Mouse (Mus musculus) urinary bladder, postnatal 10 days (tissue): ENCODE results near the gene Gm3755.
"Not testable (repeated sequence)": the region's sequence is repeated elsewhere in the genome, so short reads cannot be mapped to it uniquely, and the experiment has no call there.

Experiments used
- DNase-seq: peaks from one replicate; pipeline ENCODE4 v3.0.0; 2022; ENCODE audit warnings: low spot score

The Gm3755 gene

DNA sequence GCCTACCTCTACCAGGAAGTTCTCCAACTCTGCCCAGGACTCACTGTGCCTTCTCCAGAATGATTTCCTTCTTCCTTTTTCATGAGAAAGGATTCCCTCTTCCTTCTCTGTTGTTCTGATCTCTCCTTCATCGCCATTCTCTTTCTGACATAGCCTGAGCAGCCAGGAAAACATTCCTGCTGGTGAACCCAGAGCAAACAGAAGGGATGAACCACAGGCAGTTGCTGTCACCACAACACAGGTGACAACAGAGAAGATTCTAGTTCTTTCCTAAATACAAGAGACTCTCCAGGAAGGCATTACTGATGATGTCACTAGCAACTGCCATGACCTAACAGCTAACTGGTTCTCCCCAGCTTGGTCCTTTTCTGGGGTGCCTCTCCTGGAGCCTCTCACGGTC, at the start of gene Gm3755:
Gene Gm3755, minus strand, starts transcription at position 101 of the 400 bp plus-strand sequence.
- DNase-seq: not testable (repeated sequence)

DNA sequence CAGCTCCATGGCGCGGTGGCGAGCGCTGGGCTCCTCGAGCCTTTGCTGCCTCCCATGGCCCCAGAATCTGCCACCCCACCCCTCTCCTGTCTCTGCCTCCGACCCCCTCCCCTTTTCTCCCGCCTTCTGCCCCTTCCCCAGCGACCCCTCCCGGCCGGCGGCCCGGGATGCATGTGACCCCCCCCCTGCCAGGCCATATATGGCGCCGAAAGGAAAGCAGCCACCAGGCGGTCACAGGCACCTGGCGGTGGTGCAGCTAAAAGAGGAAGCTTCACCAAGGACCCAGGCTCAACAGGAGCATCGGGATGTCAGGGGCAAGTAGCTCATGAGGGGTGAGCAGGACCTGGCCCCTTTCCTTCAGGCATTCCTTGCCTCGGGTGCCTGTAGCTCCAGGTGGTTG, 38.0 kb upstream of the Gm3755 start:
- not testable (repeated sequence) for DNase-seq

DNA sequence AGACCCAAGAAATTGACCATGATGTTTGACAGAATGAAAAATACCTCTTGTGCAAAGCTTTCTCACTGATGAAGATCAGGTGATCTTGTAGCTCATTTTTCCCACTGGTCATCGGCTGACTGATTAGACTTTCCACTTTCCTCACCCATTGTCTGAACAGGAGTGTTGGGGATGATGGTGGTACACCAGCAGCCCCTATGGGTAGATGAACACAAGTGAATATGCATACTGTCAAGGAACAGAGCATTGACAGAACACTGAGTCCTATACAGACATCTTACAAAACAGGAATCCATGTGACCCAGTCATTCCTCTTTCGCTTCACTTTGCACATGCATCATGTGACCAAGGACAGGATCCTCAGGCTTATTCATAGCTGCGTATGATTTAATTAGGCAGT, 32.9 kb upstream of the Gm3755 start, which contains the start of gene Gm3752:
Gene Gm3752, minus strand, starts transcription at position 101 of the 400 bp plus-strand sequence.
- DNase-seq: not testable (repeated sequence)

DNA sequence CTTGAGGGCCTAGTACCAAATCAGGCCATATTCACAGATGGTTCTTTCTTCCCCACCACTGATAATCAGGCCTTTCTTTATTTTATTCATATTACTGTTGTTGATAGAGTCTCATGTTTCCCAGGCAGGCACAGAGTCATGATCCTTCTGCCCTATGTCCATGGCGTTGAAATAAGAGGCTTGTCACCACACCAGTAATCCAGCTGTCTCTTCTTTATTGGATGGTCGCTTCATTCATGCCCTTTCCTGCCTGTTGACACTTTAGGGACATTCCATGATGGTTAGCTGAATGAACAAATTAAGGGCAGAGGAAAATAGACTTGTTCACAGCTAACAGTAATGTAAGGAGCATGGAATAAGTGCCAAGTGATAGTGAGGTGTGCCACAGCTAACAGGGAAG, 28.2 kb downstream of the Gm3755 start:
- not testable (repeated sequence) for DNase-seq
